Mouse (Mus musculus) small intestine, adult 2 months (tissue): ENCODE measurements around the gene Cmip.

ENCODE experiments used
- CTCF ChIP-seq: fragments of 200-500 bp; IDR thresholded peaks from 2 replicates; pipeline ENCODE4 v1.5.1; 2012; ENCODE audit warnings: low read depth, mild to moderate bottlenecking, control low read depth, inconsistent platforms, low read length, moderate library complexity, mixed read lengths; ENCODE audit not compliant: insufficient replicate concordance, insufficient read length; ENCODE audit errors: extremely low read depth
- POLR2A ChIP-seq: fragments of 200-500 bp; IDR thresholded peaks from 2 replicates; pipeline ENCODE4 v1.6.1; 2012; ENCODE audit warnings: low read depth, mild to moderate bottlenecking, control low read depth, inconsistent platforms, low read length, moderate library complexity

DNA sequence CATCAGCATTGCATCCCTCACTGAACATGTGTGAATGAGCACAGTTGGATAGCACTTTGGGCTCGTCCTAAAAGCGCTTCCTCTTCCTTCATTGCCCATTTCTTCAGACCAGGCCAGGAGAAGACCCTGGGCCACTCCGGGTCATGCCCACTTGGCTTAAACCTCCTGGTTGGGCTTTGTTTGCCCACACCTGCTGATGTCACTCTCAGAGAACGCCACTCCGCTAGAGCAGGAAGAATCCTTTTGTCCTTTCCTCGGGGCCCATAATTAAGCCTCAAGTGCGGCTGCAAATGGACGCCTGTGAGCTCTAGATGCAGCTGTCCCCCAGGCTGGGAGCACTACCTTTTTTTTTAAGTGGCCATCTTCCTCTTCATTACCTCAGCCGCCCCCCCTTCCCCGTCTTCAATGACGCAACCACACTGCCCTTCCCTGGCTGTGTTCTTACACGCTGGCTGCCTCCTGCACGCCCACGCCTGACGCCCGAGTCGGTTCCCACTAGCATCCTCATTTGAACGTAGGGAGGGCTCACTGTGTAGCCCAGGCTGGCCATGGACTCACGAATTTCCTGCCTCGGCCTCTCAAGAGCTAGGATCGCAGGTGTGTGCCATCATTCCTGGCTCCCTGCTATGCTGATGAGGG lies 171.8 kb downstream of the Cmip start:
- TF ChIP-seq POLR2A (no peak), CTCF (no peak)
